Mouse (Mus musculus): Measurements from ENCODE around the gene Arhgef15. TPM values are rescaled to one million over a fixed set of nuclear protein-coding genes. Genes with fewer than 3 reads are reported as not detected.
"Not testable (repeated sequence)": the region's sequence is repeated elsewhere in the genome, so short reads cannot be mapped to it uniquely, and the experiment has no call there.

Gene Arhgef15
- 21.2 and 45.2 TPM in 2 replicates for total RNA-seq (2014; rRNA removed)
- 25.7 and 27.5 TPM in 2 replicates for polyA plus RNA-seq (2015; fragmentation: Nextera tagmentation; extraction: Ambion mirVana)

DNA sequence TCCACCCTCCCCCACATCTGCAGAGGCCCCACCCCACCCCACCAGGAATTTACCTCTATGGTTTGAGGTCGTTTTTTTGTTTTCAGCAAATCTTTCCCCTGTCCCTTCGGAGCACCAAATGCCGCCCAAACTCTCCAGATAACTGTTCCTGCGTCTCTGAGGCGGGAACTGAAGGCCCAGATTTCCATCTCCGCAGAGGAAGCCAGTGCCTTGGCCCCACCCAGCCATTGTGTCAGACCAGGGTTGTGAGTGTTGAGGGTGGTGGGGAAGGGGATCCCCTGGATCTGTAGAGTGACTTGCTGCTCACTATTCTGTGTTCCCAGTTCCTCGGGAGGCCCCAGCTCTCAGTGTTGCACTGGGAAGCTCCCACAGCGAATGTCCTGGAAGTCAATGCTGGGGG is at the start of gene Arhgef15:
Gene Arhgef15 (minus strand): TSS at position 173 of the 400 bp plus-strand sequence.
- Histone ChIP-seq H3K9me3 (ENCODE audit: low read length) (no peaks in the 10 kb centered on the region), H3K4me3 (ENCODE audit: low read length) (no peak within 1 kb of the TSS), H3K27ac (no peak within 1 kb of the TSS), H3K9ac (replicated peaks; ENCODE audit: low read length) (no peak within 1 kb of the TSS), H3K4me2 (ENCODE audit: low read depth, low read length) (peak within 1 kb of the TSS; percentile 25; the same call in 1 of the 2 replicates), H3K27me3 (ENCODE audit: insufficient read depth, low read length) (no peaks in the 10 kb centered on the region), H3K4me1 (ENCODE audit: insufficient read depth, low read length) (0 out of 2 replicates have a peak, but pooled peaks cover 4% of the 10 kb centered on the region), H3K36me3 (ENCODE audit: insufficient read depth, low read length) (no peaks in the 10 kb centered on the region)
- WGBS: 35% methylated on average over 8 of the region's 8 CpGs
- no peak for TF ChIP-seq CTCF (IDR thresholded peaks at IDR 0.05; ENCODE audit: low read depth)
- DNase-seq (ENCODE audit: low spot score) (no peak), ATAC-seq (no peak)

DNA sequence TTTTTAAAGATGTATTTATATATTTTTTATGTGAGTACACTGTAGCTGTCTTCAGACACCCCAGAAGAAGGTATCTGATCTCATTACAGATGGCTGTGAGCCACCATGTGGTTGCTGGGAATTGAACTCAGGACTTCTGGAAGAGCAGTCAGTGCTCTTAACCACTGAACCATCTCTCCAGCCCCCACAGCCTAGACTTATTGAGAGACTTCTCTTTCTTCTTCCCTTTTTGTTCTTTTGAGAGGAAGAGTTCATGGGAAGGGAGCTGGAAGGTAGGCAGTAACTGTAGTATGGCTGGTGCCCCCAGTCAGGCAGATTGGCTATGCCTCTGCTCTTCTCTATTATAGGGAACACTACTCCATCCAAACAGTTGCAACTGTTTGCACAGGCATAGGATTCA is 49.3 kb upstream of the Arhgef15 start:
- H3K4me2 ChIP-seq (ENCODE audit: low read depth, low read length); H3K9ac ChIP-seq (replicated peaks; ENCODE audit: low read length); H3K9me3 ChIP-seq (ENCODE audit: low read length); H3K36me3 ChIP-seq (ENCODE audit: insufficient read depth, low read length); H3K27me3 ChIP-seq (ENCODE audit: insufficient read depth, low read length); H3K4me1 ChIP-seq (ENCODE audit: insufficient read depth, low read length); H3K4me3 ChIP-seq (ENCODE audit: low read length); ATAC-seq; H3K27ac ChIP-seq; DNase-seq (ENCODE audit: low spot score): not testable (repeated sequence)

DNA sequence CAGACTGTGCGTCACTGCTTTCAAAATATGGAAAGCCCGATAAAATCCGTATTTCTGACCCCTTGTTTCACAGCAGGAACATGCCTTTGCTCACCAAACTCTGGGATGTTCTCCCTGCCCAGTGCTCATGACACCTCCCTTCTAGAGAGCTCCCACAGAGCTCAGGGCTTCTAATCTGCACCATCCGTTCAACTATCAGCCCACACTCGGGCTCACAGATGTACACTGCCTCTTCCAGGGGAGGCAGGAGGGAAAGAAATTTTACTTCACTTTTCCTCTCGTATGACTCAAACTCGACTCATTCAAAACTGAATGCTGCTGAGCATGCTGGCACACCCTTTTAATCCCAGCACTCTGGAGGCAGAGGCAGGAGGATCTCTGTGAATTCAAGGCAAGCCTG is 47.9 kb upstream of the Arhgef15 start:
- DNase-seq (ENCODE audit: low spot score) (no peak), ATAC-seq (no peak)
- WGBS: 91% methylated on average over 7 of the region's 7 CpGs
- Histone ChIP-seq H3K27ac (no peak overlapping the region), H3K27me3 (ENCODE audit: insufficient read depth, low read length) (no peaks in the 10 kb centered on the region), H3K4me2 (ENCODE audit: low read depth, low read length) (no peak overlapping the region), H3K9ac (replicated peaks; ENCODE audit: low read length) (no peak overlapping the region), H3K9me3 (ENCODE audit: low read length) (no peaks in the 10 kb centered on the region), H3K4me3 (ENCODE audit: low read length) (no peak overlapping the region), H3K4me1 (ENCODE audit: insufficient read depth, low read length) (no peaks in the 10 kb centered on the region), H3K36me3 (ENCODE audit: insufficient read depth, low read length) (peaks cover 23% of the 10 kb centered on the region)
- TF ChIP-seq CTCF (IDR thresholded peaks at IDR 0.05; ENCODE audit: low read depth): no peak

DNA sequence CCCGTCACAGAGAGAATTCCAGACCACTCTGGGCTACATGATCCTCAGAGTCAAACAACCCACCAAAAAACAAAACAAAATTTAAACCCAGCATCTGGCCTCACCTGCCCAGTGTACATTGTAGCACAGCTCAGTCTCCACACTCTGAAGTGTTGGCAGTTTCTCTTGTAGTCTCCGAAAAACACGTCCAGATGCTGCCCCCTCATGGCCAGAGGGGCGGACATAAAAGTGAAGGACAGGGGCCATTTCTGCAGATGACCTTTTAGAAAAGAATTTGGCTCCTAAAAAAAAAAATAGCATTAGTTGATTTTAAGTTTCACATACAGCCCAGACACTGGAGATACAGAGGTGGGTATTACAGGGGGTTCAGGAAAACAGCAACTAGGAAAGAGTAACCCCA is 46.3 kb upstream of the Arhgef15 start:
- Histone ChIP-seq H3K27me3 (ENCODE audit: insufficient read depth, low read length) (no peaks in the 10 kb centered on the region), H3K9me3 (ENCODE audit: low read length) (no peaks in the 10 kb centered on the region), H3K4me2 (ENCODE audit: low read depth, low read length) (no peak overlapping the region), H3K27ac (no peak overlapping the region), H3K4me3 (ENCODE audit: low read length) (no peak overlapping the region), H3K36me3 (ENCODE audit: insufficient read depth, low read length) (peaks cover 35% of the 10 kb centered on the region), H3K4me1 (ENCODE audit: insufficient read depth, low read length) (no peaks in the 10 kb centered on the region), H3K9ac (replicated peaks; ENCODE audit: low read length) (no peak overlapping the region)
- no peak for ATAC-seq
- TF ChIP-seq CTCF (IDR thresholded peaks at IDR 0.05; ENCODE audit: low read depth): peak; percentile 31; the same call in 1 of the 2 replicates
- WGBS: 60% methylated on average over 4 of the region's 4 CpGs
- peak; percentile 13 for DNase-seq (ENCODE audit: low spot score)

DNA sequence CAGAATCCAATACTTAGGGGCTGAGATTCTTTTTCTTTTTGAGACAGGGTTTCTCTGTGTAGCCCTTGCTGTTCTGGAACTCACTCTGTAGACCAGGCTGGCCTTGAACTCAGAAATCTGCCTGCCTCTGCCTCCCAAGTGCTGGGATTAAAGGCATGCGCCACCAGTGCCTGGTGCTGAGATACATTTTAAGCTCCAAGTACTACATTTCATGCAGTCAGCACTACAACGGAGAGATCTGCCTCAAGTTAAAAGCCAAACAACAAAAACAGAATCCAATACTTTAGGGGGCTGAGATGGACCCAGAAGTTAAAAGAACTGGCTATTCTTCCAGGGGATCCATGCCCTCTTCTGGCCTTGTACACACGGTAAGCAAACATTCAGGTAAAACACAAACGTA is 45.5 kb upstream of the Arhgef15 start:
- not testable (repeated sequence) for H3K9ac ChIP-seq (replicated peaks; ENCODE audit: low read length); H3K4me1 ChIP-seq (ENCODE audit: insufficient read depth, low read length); DNase-seq (ENCODE audit: low spot score); ATAC-seq; H3K4me2 ChIP-seq (ENCODE audit: low read depth, low read length); H3K27me3 ChIP-seq (ENCODE audit: insufficient read depth, low read length); H3K9me3 ChIP-seq (ENCODE audit: low read length); H3K27ac ChIP-seq; H3K4me3 ChIP-seq (ENCODE audit: low read length)
- WGBS: 93% methylated on average over 4 of the region's 4 CpGs
- H3K36me3 ChIP-seq (ENCODE audit: insufficient read depth, low read length): peaks cover 41% of the 10 kb centered on the region

DNA sequence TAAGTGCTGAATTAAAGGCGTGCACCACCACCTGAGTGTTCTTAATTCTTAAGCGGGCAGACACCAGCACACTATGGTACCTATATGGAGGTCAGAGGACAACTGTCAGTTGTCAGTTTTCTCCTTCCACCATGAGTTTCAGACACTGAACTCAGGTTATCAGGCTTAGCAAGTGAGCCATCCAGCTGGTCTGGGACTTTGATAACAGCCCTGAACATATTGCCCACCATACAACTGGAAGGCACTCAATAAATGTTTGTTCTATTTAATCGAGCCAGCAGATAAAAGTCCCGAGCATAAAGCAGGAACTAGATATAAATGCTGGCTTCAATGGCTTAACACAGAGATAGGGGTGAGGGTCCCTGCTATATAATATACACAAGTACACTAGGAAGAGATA is 39.8 kb upstream of the Arhgef15 start:
- no peak overlapping the region for H3K4me3 ChIP-seq (ENCODE audit: low read length)
- no peaks in the 10 kb centered on the region for H3K9me3 ChIP-seq (ENCODE audit: low read length)
- no peak overlapping the region for H3K4me2 ChIP-seq (ENCODE audit: low read depth, low read length)
- DNase-seq (ENCODE audit: low spot score) (no peak), ATAC-seq (no peak)
- WGBS: 95% methylated on average over 4 of the region's 4 CpGs
- no peaks in the 10 kb centered on the region for H3K4me1 ChIP-seq (ENCODE audit: insufficient read depth, low read length)
- no peak for TF ChIP-seq CTCF (IDR thresholded peaks at IDR 0.05; ENCODE audit: low read depth)
- H3K27ac ChIP-seq: no peak overlapping the region
- H3K27me3 ChIP-seq (ENCODE audit: insufficient read depth, low read length): no peaks in the 10 kb centered on the region
- H3K36me3 ChIP-seq (ENCODE audit: insufficient read depth, low read length): peaks cover 68% of the 10 kb centered on the region
- no peak overlapping the region for H3K9ac ChIP-seq (replicated peaks; ENCODE audit: low read length)

DNA sequence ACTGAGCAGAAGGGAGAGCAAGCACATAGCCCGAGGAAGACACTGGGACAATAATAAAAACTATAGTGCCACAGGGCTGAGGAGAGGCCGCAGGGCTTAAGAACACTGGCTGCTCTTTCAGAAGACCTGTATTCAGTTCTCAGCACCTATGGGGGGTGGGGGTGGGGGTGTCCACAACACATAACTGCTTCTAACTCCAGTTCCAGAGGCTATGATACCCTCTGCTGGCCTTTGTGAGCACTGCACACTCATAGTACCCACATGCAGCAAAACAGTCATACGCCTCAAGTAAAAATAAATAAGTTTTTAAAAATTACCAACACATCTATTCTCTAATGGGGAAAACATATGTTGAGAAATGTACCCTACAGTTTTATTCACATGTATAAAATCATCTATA is 37.1 kb upstream of the Arhgef15 start:
- no peak overlapping the region for H3K27ac ChIP-seq
- peaks cover 63% of the 10 kb centered on the region for H3K36me3 ChIP-seq (ENCODE audit: insufficient read depth, low read length)
- WGBS: 95% methylated on average over 3 of the region's 3 CpGs

More for the DNA sequence above, 37.1 kb upstream of the Arhgef15 start:
- no peak overlapping the region for H3K9ac ChIP-seq (replicated peaks; ENCODE audit: low read length)
- no peaks in the 10 kb centered on the region for H3K4me1 ChIP-seq (ENCODE audit: insufficient read depth, low read length)
- peak; percentile 42; the same call in 1 of the 2 replicates for TF ChIP-seq CTCF (IDR thresholded peaks at IDR 0.05; ENCODE audit: low read depth)
- no peaks in the 10 kb centered on the region for H3K27me3 ChIP-seq (ENCODE audit: insufficient read depth, low read length)
- H3K4me2 ChIP-seq (ENCODE audit: low read depth, low read length): no peak overlapping the region
- DNase-seq (ENCODE audit: low spot score) (no peak), ATAC-seq (no peak)
- H3K4me3 ChIP-seq (ENCODE audit: low read length): no peak overlapping the region
- no peaks in the 10 kb centered on the region for H3K9me3 ChIP-seq (ENCODE audit: low read length)

Measured in hindbrain, postnatal 0 days (tissue).